Mouse (Mus musculus) erythroblast, embryonic 14.5 days (primary cell): ENCODE results near the gene Hmx3. TPM values are rescaled to one million over a fixed set of nuclear protein-coding genes. Genes with fewer than 3 reads are reported as not detected.

Experiments used
- H3K27me3 ChIP-seq: 2 replicates; pipeline ENCODE4 v1.6.1; 2012; ENCODE audit warnings: inconsistent platforms; ENCODE audit not compliant: control insufficient read depth
- H3K36me3 ChIP-seq: 2 replicates; pipeline ENCODE4 v1.6.1; 2012; ENCODE audit warnings: mild to moderate bottlenecking, inconsistent platforms; ENCODE audit not compliant: control insufficient read depth
- H3K4me1 ChIP-seq: 2 replicates; pipeline ENCODE4 v1.6.1; 2012; ENCODE audit warnings: inconsistent platforms; ENCODE audit not compliant: control insufficient read depth
- H3K4me3 ChIP-seq: replicated peaks from 2 replicates; pipeline ENCODE3; 2012; ENCODE audit warnings: moderate library complexity, mild to moderate bottlenecking, inconsistent platforms
- H3K9me3 ChIP-seq: 2 replicates; pipeline ENCODE4 v1.6.1; 2012; ENCODE audit warnings: low read length, inconsistent platforms, mixed read lengths; ENCODE audit not compliant: control insufficient read depth
- GATA1 ChIP-seq: IDR thresholded peaks from 2 replicates; pipeline ENCODE4 v1.6.1; 2012; ENCODE audit warnings: low read length, inconsistent platforms, mixed read lengths
- TAL1 ChIP-seq: IDR thresholded peaks from 3 replicates; pipeline ENCODE4 v1.6.1; 2012; ENCODE audit warnings: low read length, inconsistent platforms, mixed read lengths
- polyA plus RNA-seq: library from polyadenylated mRNA; stranded (reverse); fragments of >175 nt; gene quantifications from 2 replicates; pipeline ENCODE4 v1.2.3, GENCODE M21; 2012

The Hmx3 gene
- not detected in 2 replicates for polyA plus RNA-seq

DNA sequence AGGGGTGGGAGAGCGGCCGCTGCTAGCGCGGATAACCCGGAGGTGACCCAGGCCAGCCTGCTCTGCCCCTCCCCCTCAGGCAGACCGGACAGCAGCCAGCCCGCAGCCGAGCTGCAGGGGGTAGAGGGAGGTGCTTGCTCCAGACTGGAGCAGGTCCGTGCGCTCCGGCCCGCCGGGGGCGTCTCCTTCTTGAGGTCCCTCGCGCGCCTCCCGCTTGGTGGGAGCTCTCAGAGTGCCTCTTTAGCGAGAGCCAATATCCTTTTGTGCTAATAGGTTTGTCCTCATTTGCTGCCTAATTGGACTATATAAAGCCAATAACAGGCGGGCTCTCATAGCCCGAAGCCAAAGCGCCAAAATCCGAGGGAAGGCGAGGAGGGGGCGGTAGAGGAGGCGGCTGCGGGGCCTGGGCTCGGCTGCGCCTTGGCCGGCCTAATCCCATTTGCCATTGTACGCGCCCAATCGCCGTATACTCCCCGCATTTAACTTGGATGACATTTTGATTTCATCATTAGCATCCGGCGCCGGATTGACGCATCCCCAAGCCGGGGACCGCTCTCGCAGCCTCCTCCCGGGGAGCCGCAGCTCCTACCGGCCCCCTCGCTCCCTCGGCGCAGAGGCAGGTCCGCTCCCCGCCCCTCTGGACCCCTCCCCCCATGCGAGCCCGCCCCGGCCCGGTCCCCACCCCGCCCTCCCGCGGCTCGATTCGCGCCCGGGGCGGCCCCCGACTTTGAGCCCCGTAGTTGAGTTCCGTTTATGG is at the start of gene Hmx3:
Hmx3 (plus strand) TSS at position 753 of the 757 bp plus-strand sequence.
- Histone ChIP-seq H3K9me3 (peaks cover 20% of the 10 kb centered on the region; the same call in 1 of the 2 replicates), H3K4me1 (no peaks in the 10 kb centered on the region), H3K36me3 (no peaks in the 10 kb centered on the region), H3K27me3 (peaks cover 91% of the 10 kb centered on the region), H3K4me3 (no peak within 1 kb of the TSS)
- TF ChIP-seq TAL1 (no peak), GATA1 (no peak)

DNA sequence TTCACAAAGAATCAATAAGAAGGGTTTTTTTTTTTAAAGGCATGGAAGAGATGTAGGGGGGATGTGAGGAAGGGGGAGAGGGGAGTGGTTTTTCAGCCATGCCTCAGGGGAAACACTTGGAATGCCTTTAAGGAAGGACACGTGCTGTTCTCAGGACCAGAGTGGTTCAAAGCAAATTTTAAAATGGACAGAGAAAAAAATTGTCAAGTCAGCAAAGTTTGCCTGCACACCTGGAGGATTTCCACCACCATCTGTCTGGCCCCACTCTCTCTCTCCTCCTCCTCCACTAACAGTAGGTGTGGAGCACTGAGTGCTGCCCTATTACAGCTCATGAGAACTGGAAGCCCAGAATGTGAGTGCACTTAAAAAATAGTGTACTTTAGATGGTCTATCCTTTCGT is 38.9 kb upstream of the Hmx3 start:
- H3K4me3 ChIP-seq, result no peak overlapping the region
- no peaks in the 10 kb centered on the region for H3K9me3 ChIP-seq
- H3K27me3 ChIP-seq, result no peaks in the 10 kb centered on the region
- TF ChIP-seq TAL1 (no peak), GATA1 (no peak)
- no peaks in the 10 kb centered on the region for H3K36me3 ChIP-seq
- no peaks in the 10 kb centered on the region for H3K4me1 ChIP-seq

DNA sequence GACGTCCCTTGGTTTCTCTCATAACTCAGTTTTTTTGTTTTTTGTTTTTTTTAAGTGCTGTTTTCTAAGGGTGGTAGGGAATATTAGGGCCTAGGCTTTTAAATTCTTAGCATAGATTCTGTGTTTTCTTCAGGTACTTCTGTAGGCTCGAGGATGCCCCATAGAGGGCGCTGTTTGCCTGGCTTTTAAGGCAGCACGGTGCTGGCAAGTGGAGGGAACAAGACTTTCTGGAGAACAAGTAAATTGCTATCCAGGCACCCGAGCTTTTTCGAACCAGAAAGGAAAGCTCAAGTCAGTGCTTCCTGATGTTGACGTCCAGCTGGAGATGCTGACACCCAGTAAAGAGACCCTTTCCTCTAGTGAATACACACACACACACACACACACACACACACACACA is 2.7 kb upstream of the Hmx3 start:
- Histone ChIP-seq H3K4me1 (no peaks in the 10 kb centered on the region), H3K4me3 (no peak overlapping the region), H3K36me3 (no peaks in the 10 kb centered on the region), H3K9me3 (peaks cover 20% of the 10 kb centered on the region; the same call in 1 of the 2 replicates), H3K27me3 (peaks cover 71% of the 10 kb centered on the region)
- TF ChIP-seq TAL1 (no peak), GATA1 (no peak)

DNA sequence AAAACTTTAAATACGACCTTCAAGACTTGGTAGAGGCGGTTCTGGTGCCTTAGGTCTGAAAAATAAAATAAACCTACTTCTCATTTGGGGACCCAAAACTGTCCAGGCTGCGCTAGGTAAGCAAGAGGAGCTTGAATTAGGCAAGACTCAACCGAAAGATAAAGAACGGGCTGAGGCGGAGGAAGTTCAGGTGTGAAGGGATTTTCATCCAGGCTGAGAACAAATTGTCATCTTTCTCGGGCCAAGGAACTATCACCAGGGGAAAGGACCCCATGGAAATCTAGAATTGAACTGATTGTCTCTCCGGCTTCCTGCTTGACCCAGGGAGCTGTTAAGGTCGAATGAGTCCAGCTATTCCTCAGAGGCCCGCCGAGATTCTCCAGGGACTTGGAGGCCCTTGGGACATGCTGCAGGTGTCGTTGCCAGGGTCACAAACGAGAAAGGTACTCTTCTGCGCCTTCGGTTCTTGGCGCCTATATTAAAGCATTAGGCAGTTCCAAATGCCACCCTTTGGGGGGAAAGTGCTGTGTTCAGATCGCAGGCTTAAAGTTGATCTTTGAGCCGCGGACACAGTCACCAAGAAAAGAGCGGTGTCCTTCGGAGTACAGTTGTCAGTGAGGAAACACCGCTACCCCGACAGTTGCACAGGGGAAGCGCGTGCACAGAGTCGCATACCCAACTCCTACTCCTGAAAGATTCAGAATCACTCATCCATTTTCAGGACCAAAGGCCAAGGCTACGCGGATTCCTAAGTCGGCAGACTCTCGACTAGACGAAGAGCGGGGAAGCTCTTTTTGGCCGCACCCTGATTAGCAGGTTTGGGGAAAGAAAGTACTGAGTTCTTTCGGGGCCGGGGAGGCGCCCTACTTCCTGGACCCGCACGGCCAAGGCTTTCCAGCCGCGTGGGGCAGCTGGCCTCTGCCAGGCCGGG is 1.2 kb upstream of the Hmx3 start:
- H3K9me3 ChIP-seq, result peaks cover 20% of the 10 kb centered on the region; the same call in 1 of the 2 replicates
- no peaks in the 10 kb centered on the region for H3K36me3 ChIP-seq
- no peaks in the 10 kb centered on the region for H3K4me1 ChIP-seq
- H3K27me3 ChIP-seq, result peaks cover 82% of the 10 kb centered on the region
- H3K4me3 ChIP-seq, result no peak overlapping the region
- TF ChIP-seq TAL1 (no peak), GATA1 (no peak)

DNA sequence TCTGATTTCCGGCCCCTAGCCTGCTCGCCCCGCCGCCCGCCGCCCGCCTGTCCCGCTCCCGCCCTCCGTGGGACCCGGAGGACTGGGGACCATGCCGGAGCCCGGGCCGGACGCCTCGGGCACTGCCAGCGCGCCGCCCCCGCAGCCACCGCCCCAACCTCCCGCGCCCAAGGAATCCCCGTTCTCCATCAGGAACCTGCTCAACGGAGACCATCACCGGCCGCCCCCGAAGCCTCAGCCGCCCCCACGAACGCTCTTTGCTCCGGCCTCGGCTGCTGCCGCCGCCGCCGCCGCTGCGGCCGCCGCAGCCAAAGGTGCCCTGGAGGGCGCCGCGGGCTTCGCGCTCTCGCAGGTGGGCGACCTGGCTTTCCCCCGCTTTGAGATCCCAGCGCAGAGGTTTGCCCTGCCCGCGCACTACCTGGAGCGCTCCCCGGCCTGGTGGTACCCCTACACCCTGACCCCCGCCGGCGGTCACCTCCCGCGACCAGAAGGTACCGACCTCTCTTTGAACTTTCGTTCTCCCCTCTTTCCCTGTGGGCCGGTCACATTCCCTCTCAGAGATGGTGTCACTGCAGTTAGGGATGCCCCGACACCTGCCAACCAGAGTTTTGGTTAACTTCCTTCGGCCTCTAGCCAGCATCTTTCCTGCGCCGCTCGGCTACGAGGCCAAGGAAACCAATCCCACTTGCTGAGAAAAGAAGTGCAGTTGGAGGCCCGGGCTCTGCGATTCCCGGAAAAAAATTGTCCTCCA is 380 bp downstream of the Hmx3 start:
- Histone ChIP-seq H3K9me3 (peaks cover 20% of the 10 kb centered on the region; the same call in 1 of the 2 replicates), H3K27me3 (peaks cover 96% of the 10 kb centered on the region), H3K36me3 (no peaks in the 10 kb centered on the region), H3K4me3 (no peak overlapping the region), H3K4me1 (no peaks in the 10 kb centered on the region)
- no peak for TF ChIP-seq GATA1
- no peak for TF ChIP-seq TAL1

DNA sequence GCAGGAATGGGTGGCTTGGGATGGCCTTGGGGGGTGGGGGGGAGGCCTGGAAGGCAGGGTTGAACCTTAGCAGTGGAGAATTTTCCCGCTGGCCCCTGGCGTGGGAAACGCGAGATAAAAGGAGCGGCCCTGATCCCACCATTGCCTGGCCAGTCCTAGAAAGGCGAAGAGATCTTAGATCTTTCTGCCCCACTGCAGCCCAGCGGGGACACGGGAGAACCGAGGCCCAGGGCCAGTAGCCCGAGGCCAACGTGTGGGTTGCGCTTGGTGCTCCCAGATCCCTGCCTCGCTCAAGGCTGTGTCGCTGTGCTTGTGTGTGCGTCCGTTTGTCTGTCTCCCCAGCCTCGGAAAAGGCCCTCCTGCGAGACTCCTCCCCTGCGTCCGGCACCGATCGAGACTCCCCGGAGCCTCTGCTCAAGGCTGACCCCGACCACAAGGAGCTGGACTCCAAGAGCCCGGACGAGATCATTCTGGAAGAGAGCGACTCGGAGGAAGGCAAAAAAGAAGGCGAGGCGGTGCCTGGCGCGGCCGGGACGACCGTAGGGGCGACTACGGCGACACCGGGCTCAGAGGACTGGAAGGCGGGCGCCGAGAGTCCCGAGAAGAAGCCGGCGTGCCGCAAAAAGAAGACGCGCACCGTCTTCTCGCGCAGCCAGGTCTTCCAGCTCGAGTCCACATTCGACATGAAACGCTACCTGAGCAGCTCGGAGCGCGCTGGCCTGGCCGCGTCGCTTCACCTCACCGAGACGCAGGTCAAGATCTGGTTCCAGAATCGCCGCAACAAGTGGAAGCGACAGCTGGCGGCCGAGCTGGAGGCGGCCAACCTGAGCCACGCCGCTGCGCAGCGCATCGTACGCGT is 1.2 kb downstream of the Hmx3 start:
- Histone ChIP-seq H3K4me1 (no peaks in the 10 kb centered on the region), H3K4me3 (no peak overlapping the region), H3K27me3 (peaks cover 98% of the 10 kb centered on the region), H3K9me3 (peaks cover 20% of the 10 kb centered on the region; the same call in 1 of the 2 replicates), H3K36me3 (no peaks in the 10 kb centered on the region)
- TF ChIP-seq TAL1 (no peak), GATA1 (no peak)

DNA sequence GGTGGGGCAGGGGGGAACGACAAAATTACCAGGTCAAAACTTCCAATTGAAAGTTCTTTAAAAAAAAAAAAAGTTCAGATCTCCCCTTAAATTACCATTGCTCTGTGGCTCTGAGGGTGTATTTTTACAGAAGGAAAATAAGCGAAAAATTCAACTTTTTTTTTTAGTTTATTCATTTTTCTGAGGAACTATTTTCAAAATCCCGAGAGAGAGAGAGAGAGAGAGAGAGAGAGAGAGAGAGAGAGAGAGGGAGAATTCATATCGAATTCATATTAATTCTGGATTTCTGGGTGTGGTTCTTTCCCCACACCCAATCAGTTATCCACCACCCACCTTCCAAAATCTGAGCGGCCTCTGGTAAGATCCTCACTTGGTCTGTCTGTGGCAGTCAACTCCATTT is 2.2 kb downstream of the Hmx3 start:
- Histone ChIP-seq H3K4me1 (no peaks in the 10 kb centered on the region), H3K36me3 (no peaks in the 10 kb centered on the region), H3K9me3 (peaks cover 20% of the 10 kb centered on the region; the same call in 1 of the 2 replicates), H3K27me3 (peaks cover 100% of the 10 kb centered on the region), H3K4me3 (no peak overlapping the region)
- TF ChIP-seq TAL1 (no peak), GATA1 (no peak)

DNA sequence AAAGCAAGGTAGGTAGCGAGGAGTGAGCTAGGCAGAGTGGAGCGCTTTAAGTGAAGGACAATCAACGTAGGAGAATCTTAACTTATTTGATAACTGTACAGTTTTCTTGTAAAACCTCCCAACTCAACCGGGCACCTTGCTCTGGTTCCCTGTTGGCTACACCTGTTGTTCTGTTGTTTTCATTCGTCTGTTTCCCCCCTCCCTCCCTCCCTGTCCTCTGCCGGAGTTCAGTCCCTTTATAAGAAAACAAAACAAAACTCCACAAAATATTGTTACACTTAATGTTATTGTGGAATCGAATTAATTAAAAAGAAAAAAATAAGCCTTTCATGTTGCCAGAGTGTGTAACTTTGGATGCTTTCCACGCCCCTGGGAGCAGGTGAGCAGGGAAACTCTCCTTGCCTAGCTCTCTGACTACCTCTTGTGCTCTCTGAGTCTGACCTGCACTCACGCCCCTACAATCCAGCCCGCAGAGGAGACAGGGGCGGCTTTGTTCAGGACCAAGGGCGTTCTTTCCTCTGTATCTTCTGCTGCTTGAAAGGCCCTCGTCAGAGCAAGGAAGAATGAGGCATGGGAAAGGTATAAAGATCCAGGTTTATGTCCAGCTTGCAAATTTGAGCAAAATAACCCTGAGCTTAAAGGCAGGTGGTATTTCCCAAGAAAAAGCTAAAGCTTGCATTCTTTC is 3.2 kb downstream of the Hmx3 start:
- no peaks in the 10 kb centered on the region for H3K36me3 ChIP-seq
- peaks cover 20% of the 10 kb centered on the region; the same call in 1 of the 2 replicates for H3K9me3 ChIP-seq
- TF ChIP-seq GATA1 (no peak), TAL1 (no peak)
- H3K27me3 ChIP-seq, result peaks cover 100% of the 10 kb centered on the region
- no peak overlapping the region for H3K4me3 ChIP-seq
- H3K4me1 ChIP-seq, result no peaks in the 10 kb centered on the region
